Mouse (Mus musculus): Measurements from ENCODE around the gene Cenpu.

Cenpu gene

GRCm38 (mm10) chr8:46551615-46552440, at the start of gene Cenpu:
TSS of gene Cenpu (plus strand) at chr8:46552028.
- DNase-seq (ENCODE audit: low spot score), result peak; percentile 100

- no peak for DNase-seq (ENCODE audit: low spot score)
Measured at GRCm38 (mm10) chr8:46502333-46503071, 49.3 kb upstream of the Cenpu start.

GRCm38 (mm10) chr8:46503072-46503695, 48.6 kb upstream of the Cenpu start:
- DNase-seq (ENCODE audit: low spot score), result no peak

GRCm38 (mm10) chr8:46504196-46504595, 47.6 kb upstream of the Cenpu start:
- DNase-seq (ENCODE audit: low spot score), result no peak

GRCm38 (mm10) chr8:46508488-46509395, 43.1 kb upstream of the Cenpu start:
- DNase-seq (ENCODE audit: low spot score), result no peak

GRCm38 (mm10) chr8:46509474-46509873, 42.4 kb upstream of the Cenpu start:
- no peak for DNase-seq (ENCODE audit: low spot score)

GRCm38 (mm10) chr8:46511336-46511735, 40.5 kb upstream of the Cenpu start:
- DNase-seq (ENCODE audit: low spot score), result no peak

GRCm38 (mm10) chr8:46512538-46512937, 39.3 kb upstream of the Cenpu start:
- no peak for DNase-seq (ENCODE audit: low spot score)

GRCm38 (mm10) chr8:46514027-46514426, 37.8 kb upstream of the Cenpu start:
- no peak for DNase-seq (ENCODE audit: low spot score)

GRCm38 (mm10) chr8:46520667-46521066, 31.2 kb upstream of the Cenpu start:
- DNase-seq (ENCODE audit: low spot score), result no peak

- no peak for DNase-seq (ENCODE audit: low spot score)
Measured at GRCm38 (mm10) chr8:46526098-46526497, 25.7 kb upstream of the Cenpu start.

GRCm38 (mm10) chr8:46526821-46527220, 25.0 kb upstream of the Cenpu start:
- DNase-seq (ENCODE audit: low spot score), result no peak

- no peak for DNase-seq (ENCODE audit: low spot score)
Measured at GRCm38 (mm10) chr8:46529508-46529907, 22.3 kb upstream of the Cenpu start.

GRCm38 (mm10) chr8:46530541-46530940, 21.3 kb upstream of the Cenpu start:
- no peak for DNase-seq (ENCODE audit: low spot score)

GRCm38 (mm10) chr8:46533926-46534325, 17.9 kb upstream of the Cenpu start:
- DNase-seq (ENCODE audit: low spot score), result no peak

GRCm38 (mm10) chr8:46539701-46540100, 12.1 kb upstream of the Cenpu start:
- DNase-seq (ENCODE audit: low spot score), result no peak

- no peak for DNase-seq (ENCODE audit: low spot score)
Measured at GRCm38 (mm10) chr8:46543191-46543590, 8.6 kb upstream of the Cenpu start.

- peak; percentile 54 for DNase-seq (ENCODE audit: low spot score)
Measured at GRCm38 (mm10) chr8:46543662-46544061, 8.2 kb upstream of the Cenpu start.

- DNase-seq (ENCODE audit: low spot score), result no peak
Measured at GRCm38 (mm10) chr8:46545854-46546253, 6.0 kb upstream of the Cenpu start.

- peak; percentile 28 for DNase-seq (ENCODE audit: low spot score)
Measured at GRCm38 (mm10) chr8:46546431-46547176, 5.2 kb upstream of the Cenpu start.

- DNase-seq (ENCODE audit: low spot score), result peak; percentile 47
Measured at GRCm38 (mm10) chr8:46547245-46547644, 4.6 kb upstream of the Cenpu start.
